Mouse (Mus musculus) ES-E14 (cell line): Measurements from ENCODE around the gene Dcbld2. TPM values are rescaled to one million over a fixed set of nuclear protein-coding genes. Genes with fewer than 3 reads are reported as not detected.

Experiments
- DNase-seq: peaks from one replicate; pipeline ENCODE4 v3.0.0-alpha.2; 2013; ENCODE audit warnings: low read depth, low spot score
- H3K27ac ChIP-seq: 2 replicates; pipeline ENCODE4 v1.5.1; 2012; ENCODE audit warnings: low read depth, mild to moderate bottlenecking, low read length, moderate library complexity, mixed read lengths; ENCODE audit not compliant: poor library complexity, insufficient read depth, severe bottlenecking
- H3K36me3 ChIP-seq: 2 replicates; pipeline ENCODE4 v1.6.1; 2012; ENCODE audit warnings: mild to moderate bottlenecking, low read length, moderate library complexity, mixed read lengths; ENCODE audit not compliant: control insufficient read depth, poor library complexity, insufficient read depth, severe bottlenecking
- H3K4me1 ChIP-seq, 2 experiments: fragments of 150-350 bp in 1 of 2; sonication (generic) in 1 of 2; 2 replicates each; pipeline ENCODE4 v1.6.1; 2012; ENCODE audit warnings: low read length in 2 of 2, mild to moderate bottlenecking in 1 of 2, mixed read lengths in 1 of 2; ENCODE audit not compliant: control insufficient read depth in 2 of 2, insufficient read depth in 2 of 2, poor library complexity in 1 of 2
- H3K4me3 ChIP-seq, 2 experiments: fragments of 150-350 bp in 1 of 2; sonication (generic) in 1 of 2; 2 replicates each; pipeline ENCODE4 v1.5.1; 2012; ENCODE audit warnings: low read length in 2 of 2, low read depth in 1 of 2, mild to moderate bottlenecking in 1 of 2, mixed read lengths in 1 of 2; ENCODE audit not compliant: insufficient read depth in 1 of 2, poor library complexity in 1 of 2, severe bottlenecking in 1 of 2
- H3K9ac ChIP-seq: 2 replicates; pipeline ENCODE4 v1.6.1; 2012; ENCODE audit warnings: low read depth, mild to moderate bottlenecking, low read length, mixed read lengths; ENCODE audit not compliant: poor library complexity, insufficient read depth, severe bottlenecking
- H3K9me3 ChIP-seq: fragments of 150-350 bp; sonication (generic); 2 replicates; pipeline ENCODE4 v1.6.1; 2012; ENCODE audit warnings: low read depth, mild to moderate bottlenecking, low read length; ENCODE audit not compliant: control insufficient read depth, insufficient read depth
- CHD2 ChIP-seq: IDR thresholded peaks from 2 replicates; pipeline ENCODE4 v1.6.1; 2014; ENCODE audit warnings: mild to moderate bottlenecking, low read depth, low read length, inconsistent platforms
- HCFC1 ChIP-seq: IDR thresholded peaks from 2 replicates; pipeline ENCODE4 v1.6.1; 2012; ENCODE audit warnings: low read length, inconsistent platforms, borderline replicate concordance; ENCODE audit not compliant: insufficient read depth
- MAFK ChIP-seq: IDR thresholded peaks from 2 replicates; pipeline ENCODE4 v1.6.1; 2014; ENCODE audit warnings: mild to moderate bottlenecking, low read depth, low read length, inconsistent platforms; ENCODE audit not compliant: insufficient read depth
- ZC3H11A ChIP-seq: IDR thresholded peaks from 2 replicates; pipeline ENCODE4 v1.6.1; 2012; ENCODE audit warnings: low read depth, mild to moderate bottlenecking, inconsistent platforms, low read length, borderline replicate concordance
- ZNF384 ChIP-seq: IDR thresholded peaks from 2 replicates; pipeline ENCODE4 v1.6.1; 2012; ENCODE audit warnings: low read depth, low read length, inconsistent platforms
- in situ Hi-C, 2 experiments: fragments of 600-800 bp; cut with MboI; formaldehyde crosslinking; loops; one replicate each; pipeline ENCODE4 v1.15.1; 2025; ENCODE audit warnings: low sequenced_read_pairs in 2 of 2, inconsistent platforms in 1 of 2; ENCODE audit not compliant: unreplicated experiment in 2 of 2
- total RNA-seq: library from RNA; depleted of rRNA; stranded (reverse); fragments of 300-350 nt; gene quantifications from 2 replicates; pipeline ENCODE4 v1.2.3, GENCODE M21; 2012

Dcbld2 gene
- total RNA-seq, 1 experiment = 45.7 TPM

- Histone ChIP-seq H3K4me1 (no peaks in the 10 kb centered on the region), H3K36me3 (no peaks in the 10 kb centered on the region), H3K9ac (no peak overlapping the region), H3K9me3 (no peaks in the 10 kb centered on the region), H3K27ac (no peak overlapping the region), H3K4me3 (no peak overlapping the region)
- no peak for TF ChIP-seq MAFK
- no peak for TF ChIP-seq ZNF384
- TF ChIP-seq ZC3H11A = no peak
- no peak for TF ChIP-seq CHD2
- no peak for TF ChIP-seq HCFC1
- in situ Hi-C loops = no loop called here
- no peak for DNase-seq
These were observed 73.6 kb downstream of the Dcbld2 start for GRCm38 (mm10) chr16:58481906-58482270.

- in situ Hi-C loops = no loop called here
- DNase-seq = no peak
- no peak overlapping the region for H3K4me3 ChIP-seq
- H3K27ac ChIP-seq = no peak overlapping the region
- H3K36me3 ChIP-seq = no peaks in the 10 kb centered on the region
- H3K9ac ChIP-seq = no peak overlapping the region
- H3K9me3 ChIP-seq = no peaks in the 10 kb centered on the region
- no peaks in the 10 kb centered on the region for H3K4me1 ChIP-seq
- TF ChIP-seq ZNF384 = no peak
- no peak for TF ChIP-seq HCFC1
- TF ChIP-seq CHD2 = no peak
- no peak for TF ChIP-seq ZC3H11A
- TF ChIP-seq MAFK = no peak
These were observed 74.1 kb downstream of the Dcbld2 start for GRCm38 (mm10) chr16:58482296-58482695.

GRCm38 (mm10) chr16:58487861-58488260 lies 79.6 kb downstream of the Dcbld2 start:
- no peak for DNase-seq
- no peak overlapping the region for H3K9ac ChIP-seq
- no peaks in the 10 kb centered on the region for H3K36me3 ChIP-seq
- H3K9me3 ChIP-seq = no peaks in the 10 kb centered on the region
- in situ Hi-C loops = no loop called here
- no peak overlapping the region for H3K27ac ChIP-seq
- H3K4me3 ChIP-seq = no peak overlapping the region
- TF ChIP-seq HCFC1 (no peak), CHD2 (no peak), MAFK (no peak), ZNF384 (no peak)
- no peaks in the 10 kb centered on the region for H3K4me1 ChIP-seq

GRCm38 (mm10) chr16:58496791-58497190 lies 88.5 kb downstream of the Dcbld2 start:
- in situ Hi-C loops = no loop called here
- no peak overlapping the region for H3K4me3 ChIP-seq
- H3K9ac ChIP-seq = no peak overlapping the region
- H3K27ac ChIP-seq = no peak overlapping the region
- no peak for TF ChIP-seq ZNF384
- TF ChIP-seq HCFC1 = no peak
- TF ChIP-seq CHD2 = no peak
- TF ChIP-seq MAFK = no peak
- TF ChIP-seq ZC3H11A = no peak
- no peaks in the 10 kb centered on the region for H3K9me3 ChIP-seq
- no peaks in the 10 kb centered on the region for H3K4me1 ChIP-seq
- H3K36me3 ChIP-seq = no peaks in the 10 kb centered on the region
- no peak for DNase-seq
